Mouse (Mus musculus): ENCODE results near the gene Ly86.
A peak's percentile ranks its signal among the peaks of the same experiment; 100 is the strongest.

The Ly86 gene

DNA sequence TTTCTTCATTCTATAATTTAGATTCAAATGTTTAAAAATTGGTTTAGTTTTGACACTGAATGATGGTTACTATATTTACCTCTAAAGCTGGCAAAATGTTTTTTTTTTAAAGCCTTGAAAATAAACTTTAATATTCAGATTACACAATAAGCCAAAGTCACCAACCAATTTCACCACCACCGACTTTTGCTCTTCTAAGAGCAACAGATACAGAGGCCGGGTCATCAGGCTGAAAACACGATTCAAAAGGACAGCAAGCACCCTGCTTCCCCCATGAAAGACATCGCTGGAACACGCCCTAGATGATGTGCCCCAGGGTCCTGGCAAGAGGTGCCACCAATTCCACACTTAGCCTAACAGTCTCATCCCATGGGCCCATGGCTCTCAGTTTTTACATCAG is 113.5 kb downstream of the Ly86 start:
- no peak for DNase-seq (ENCODE audit: low spot score)

DNA sequence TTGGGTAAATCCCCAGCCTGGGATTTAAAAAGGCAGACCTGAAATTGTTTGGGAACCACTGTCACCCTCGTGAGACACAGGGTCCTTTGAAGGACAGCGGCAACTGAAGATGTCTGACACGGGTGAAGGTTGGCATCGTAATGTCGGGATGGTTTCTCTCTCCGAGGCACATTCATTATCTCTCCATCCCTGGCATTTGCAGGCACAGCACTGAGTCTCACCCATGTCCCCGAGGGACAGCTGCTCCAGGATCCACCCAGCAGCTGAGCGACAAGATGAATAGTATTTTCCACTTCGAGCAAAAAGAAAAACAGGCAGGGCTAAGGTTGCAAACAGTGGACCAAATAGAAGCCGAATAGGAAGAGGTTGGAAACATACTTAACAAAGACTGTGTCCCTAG is 114.0 kb downstream of the Ly86 start:
- DNase-seq (ENCODE audit: low spot score), result no peak

GRCm38 (mm10) chr13:37459957-37460930 is 115.2 kb downstream of the Ly86 start:
- no peak for DNase-seq (ENCODE audit: low spot score)

DNA sequence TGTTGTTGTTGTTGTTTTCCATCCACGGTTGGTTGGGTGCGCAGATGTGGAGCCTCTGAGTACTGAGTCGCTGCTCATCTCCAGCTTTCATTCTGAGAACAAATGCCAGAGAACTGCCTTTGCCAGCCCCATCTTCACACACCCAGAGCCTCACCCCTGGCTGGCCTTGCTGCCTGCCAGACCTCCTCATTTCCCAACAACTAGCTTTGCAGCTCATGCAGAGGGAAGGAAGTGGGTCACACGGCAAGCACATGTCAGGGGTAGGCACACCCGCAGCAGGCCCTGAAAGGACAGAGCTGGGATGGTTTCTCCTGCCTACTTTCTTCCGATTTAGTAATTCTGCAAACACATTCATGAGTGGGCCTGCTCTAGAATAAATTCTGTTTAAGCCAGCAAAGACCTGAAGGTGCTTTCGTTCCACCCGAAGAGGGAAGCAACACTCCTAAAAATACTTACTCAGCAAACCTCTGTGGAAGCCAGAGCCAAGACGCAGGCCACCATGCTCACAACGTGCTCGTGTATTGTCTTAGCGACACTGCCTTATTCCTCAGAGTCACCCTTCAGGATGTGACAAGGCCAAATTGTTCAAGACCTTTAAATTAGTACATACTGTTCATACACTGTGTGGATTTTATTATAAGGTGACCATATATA is 117.2 kb downstream of the Ly86 start:
- DNase-seq (ENCODE audit: low spot score), result no peak

- no peak for DNase-seq (ENCODE audit: low spot score)
Measured at GRCm38 (mm10) chr13:37465710-37466109, 120.7 kb downstream of the Ly86 start.

DNA sequence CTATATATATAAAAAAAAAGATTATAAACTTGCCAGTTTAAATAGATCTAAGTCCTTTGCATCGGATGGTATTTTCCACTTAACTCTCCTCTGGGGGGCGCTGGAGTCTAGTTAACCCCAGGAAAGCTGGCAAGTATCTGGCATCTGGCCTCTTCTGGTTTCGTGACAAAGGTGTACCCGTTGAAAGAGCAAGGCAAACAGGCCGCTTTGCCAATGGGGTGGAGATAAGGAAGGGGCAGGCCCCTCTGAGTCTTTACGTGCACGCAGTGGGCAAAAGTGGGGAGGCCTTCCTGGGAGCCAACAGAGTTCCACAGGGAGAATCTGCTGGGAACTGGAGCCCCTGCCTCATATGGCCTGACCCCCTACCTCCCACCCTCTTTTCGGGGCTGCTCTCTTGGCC is 122.8 kb downstream of the Ly86 start:
- peak; percentile 68 for DNase-seq (ENCODE audit: low spot score)

Data from embryo, embryonic 10 days (tissue).